Mouse (Mus musculus) Patski (cell line): ENCODE measurements around the gene Elmsan1. TPM values are rescaled to one million over a fixed set of nuclear protein-coding genes. Genes with fewer than 3 reads are reported as not detected.
"Not testable (repeated sequence)": the region's sequence is repeated elsewhere in the genome, so short reads cannot be mapped to it uniquely, and the experiment has no call there.

ENCODE experiments used
- ATAC-seq: fragments of 100-300 bp; one replicate; pipeline ENCODE4 v1.8.0; 2021
- CTCF ChIA-PET: fragments of 350-600 bp; sonication (Branson Sonifier 250); formaldehyde crosslinking; loops from one replicate; lab custom pipeline; 2022; ENCODE audit warnings: inconsistent platforms; lab: Charles Lee
- POLR2A ChIA-PET: fragments of 350-600 bp; sonication (Branson Sonifier 250); formaldehyde crosslinking; loops from one replicate; lab custom pipeline; 2022; ENCODE audit warnings: antibody characterized with exemption, inconsistent platforms; lab: Charles Lee
- DNase-seq: peaks from one replicate; pipeline ENCODE4 v3.0.0-alpha.2; 2011; ENCODE audit warnings: low read depth, low spot score
- H3K27me3 ChIP-seq: fragments of 371-371 bp; one replicate; pipeline ENCODE4 v1.5.1; 2021
- CTCF ChIP-seq: fragments of 100-300 bp; IDR thresholded peaks from one replicate; pipeline ENCODE4 v1.5.1; 2021
- in situ Hi-C: fragments of 300-500 bp; cut with MboI; formaldehyde crosslinking; loops from 3 replicates; pipeline ENCODE4 v1.11.1; 2018; ENCODE audit warnings: low pct_unique_long_range_greater_than_20kb, mixed read lengths
- polyA plus RNA-seq: library from polyadenylated mRNA; unstranded; gene quantifications from one replicate; pipeline ENCODE4 v1.2.3, GENCODE M21; 2021

The Elmsan1 gene
- polyA plus RNA-seq, 1 experiment from 2014 or later, result 16.0 TPM

GRCm38 (mm10) chr12:84110814-84111213, 107.9 kb downstream of the Elmsan1 start:
- no peak for TF ChIP-seq CTCF
- ATAC-seq (no peak), DNase-seq (no peak)
- in situ Hi-C loops, result no loop called here
- H3K27me3 ChIP-seq, result no peaks in the 10 kb centered on the region
- ChIA-PET POLR2A (no interaction called here), CTCF (no interaction called here)

GRCm38 (mm10) chr12:84109924-84110323, 108.8 kb downstream of the Elmsan1 start:
- no peak for ATAC-seq
- in situ Hi-C loops, result no loop called here
- no peak for TF ChIP-seq CTCF
- no peak for DNase-seq
- CTCF ChIA-PET, result no interaction called here
- no peaks in the 10 kb centered on the region for H3K27me3 ChIP-seq
- POLR2A ChIA-PET, result no interaction called here

GRCm38 (mm10) chr12:84107692-84108091, 111.0 kb downstream of the Elmsan1 start:
- ATAC-seq (no peak), DNase-seq (no peak)
- no peaks in the 10 kb centered on the region for H3K27me3 ChIP-seq
- CTCF ChIA-PET, result no interaction called here
- no peak for TF ChIP-seq CTCF
- POLR2A ChIA-PET, result no interaction called here
- in situ Hi-C loops, result no loop called here

- in situ Hi-C loops, result no loop called here
- POLR2A ChIA-PET, result no interaction called here
- TF ChIP-seq CTCF, result no peak
- no peaks in the 10 kb centered on the region for H3K27me3 ChIP-seq
- CTCF ChIA-PET, result no interaction called here
- ATAC-seq (no peak), DNase-seq (no peak)
These were observed 111.7 kb downstream of the Elmsan1 start for GRCm38 (mm10) chr12:84107012-84107411.

DNA sequence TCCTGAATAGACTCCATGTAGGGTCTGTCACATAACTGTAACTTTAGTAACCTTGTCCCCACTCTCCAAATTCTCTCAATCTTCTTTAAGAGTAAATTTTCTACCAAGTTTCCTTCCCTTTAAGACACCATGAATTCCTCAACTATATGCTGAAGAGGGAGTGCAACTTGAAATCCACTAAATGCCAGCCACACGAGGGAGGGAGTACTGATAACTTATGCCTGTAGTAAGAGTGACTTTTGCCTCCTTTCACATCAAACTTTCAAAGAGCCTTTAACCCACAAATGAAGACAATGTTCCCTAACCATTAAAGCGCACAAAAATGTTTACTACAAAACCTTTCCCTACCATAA, 117.2 kb downstream of the Elmsan1 start:
- in situ Hi-C loops, result no loop called here
- no peak for TF ChIP-seq CTCF
- ChIA-PET CTCF (no interaction called here), POLR2A (no interaction called here)
- DNase-seq, result no peak
- no peaks in the 10 kb centered on the region for H3K27me3 ChIP-seq
- ATAC-seq, result no peak

DNA sequence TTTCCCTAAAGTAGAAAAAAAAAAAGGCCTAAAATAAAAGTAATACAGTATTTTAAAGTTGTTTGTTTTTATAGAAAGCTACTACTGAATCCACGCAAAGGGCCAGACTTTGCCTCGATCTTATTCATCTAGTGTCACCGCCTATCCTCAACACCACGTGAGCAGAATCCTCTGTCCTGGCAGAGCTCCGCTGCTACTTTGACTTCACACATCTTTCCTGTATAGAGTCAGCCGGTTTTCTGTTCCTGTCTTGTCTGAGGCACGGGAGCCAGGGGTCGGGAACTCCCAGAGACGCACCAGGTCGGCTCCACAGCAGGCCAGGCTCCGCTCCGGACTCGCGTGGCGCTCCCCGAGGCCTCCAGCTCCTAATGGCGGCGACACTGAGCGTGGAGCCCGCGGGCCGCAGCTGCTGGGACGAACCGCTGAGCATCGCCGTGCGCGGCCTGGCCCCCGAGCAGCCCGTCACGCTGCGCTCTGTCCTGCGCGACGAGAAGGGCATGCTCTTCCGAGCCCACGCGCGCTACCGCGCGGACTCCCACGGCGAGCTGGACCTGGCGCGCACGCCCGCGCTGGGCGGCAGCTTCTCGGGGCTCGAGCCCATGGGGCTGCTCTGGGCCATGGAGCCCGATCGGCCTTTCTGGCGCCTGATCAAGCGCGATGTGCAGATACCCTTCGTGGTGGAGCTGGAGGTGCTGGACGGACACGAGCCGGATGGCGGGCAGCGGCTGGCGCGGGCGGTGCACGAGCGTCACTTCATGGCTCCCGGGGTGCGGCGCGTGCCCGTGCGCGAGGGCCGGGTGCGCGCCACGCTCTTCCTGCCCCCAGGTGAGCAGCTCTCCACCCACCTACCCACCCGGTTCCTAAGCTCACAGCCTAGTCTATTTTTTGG, 117.8 kb downstream of the Elmsan1 start, which contains the start of gene Acot6:
Gene Acot6, plus strand, starts transcription at position 51 of the 889 bp plus-strand sequence.
- POLR2A ChIA-PET, DNase-seq, in situ Hi-C loops, H3K27me3 ChIP-seq, ATAC-seq: not testable (repeated sequence)
- CTCF ChIA-PET, result interaction anchor here (0.6 kb wide), 1 partner anchor 40 kb away, joined by 3 read pairs; no protein-coding TSS in a partner anchor

- TF ChIP-seq CTCF, result no peak
- ChIA-PET CTCF (no interaction called here), POLR2A (no interaction called here)
- no peaks in the 10 kb centered on the region for H3K27me3 ChIP-seq
- in situ Hi-C loops, result no loop called here
- DNase-seq (no peak), ATAC-seq (no peak)
These were observed 118.6 kb downstream of the Elmsan1 start for GRCm38 (mm10) chr12:84100071-84100470.

- in situ Hi-C loops, result no loop called here
- ChIA-PET POLR2A (no interaction called here), CTCF (no interaction called here)
These were observed 119.1 kb downstream of the Elmsan1 start for GRCm38 (mm10) chr12:84099605-84100004.

More at GRCm38 (mm10) chr12:84099605-84100004, 119.1 kb downstream of the Elmsan1 start:
- no peak for DNase-seq
- ATAC-seq, result no peak
- H3K27me3 ChIP-seq, result no peaks in the 10 kb centered on the region
- no peak for TF ChIP-seq CTCF

Other genes starting within 250 kb of the Elmsan1 start
- gene Heatr4, start 234.0 kb downstream of the Elmsan1 start, polyA plus RNA-seq, result not detected
- gene Acot2, start 231.0 kb downstream of the Elmsan1 start, polyA plus RNA-seq, result 33.7 TPM
- 35.0 TPM for gene Acot1, start 209.4 kb downstream of the Elmsan1 start, polyA plus RNA-seq
- gene Acot4, start 180.5 kb downstream of the Elmsan1 start, polyA plus RNA-seq, result 0.33 TPM
- not detected for gene Gm49366, start 179.9 kb downstream of the Elmsan1 start, polyA plus RNA-seq
- 1.6 TPM for gene Acot3, start 166.7 kb downstream of the Elmsan1 start, polyA plus RNA-seq
- 1.1 TPM for gene Acot5, start 149.6 kb downstream of the Elmsan1 start, polyA plus RNA-seq
- 0.09 TPM for gene Acot6, start 118.2 kb downstream of the Elmsan1 start, polyA plus RNA-seq
- 23.6 TPM for gene Dnal1, start 104.5 kb downstream of the Elmsan1 start, polyA plus RNA-seq
- 1.2 TPM for gene Pnma1, start 70.4 kb downstream of the Elmsan1 start, polyA plus RNA-seq
- 39.1 TPM for gene Ptgr2, start 66.4 kb upstream of the Elmsan1 start, polyA plus RNA-seq
- 37.0 TPM for gene Zfp410, start 98.0 kb upstream of the Elmsan1 start, polyA plus RNA-seq
- 44.5 TPM for gene Coq6, start 142.8 kb upstream of the Elmsan1 start, polyA plus RNA-seq
- gene Fam161b, start 143.0 kb upstream of the Elmsan1 start, polyA plus RNA-seq, result 5.5 TPM
- 21.1 TPM for gene Entpd5, start 190.1 kb upstream of the Elmsan1 start, polyA plus RNA-seq
- gene Bbof1, start 190.2 kb upstream of the Elmsan1 start, polyA plus RNA-seq, result 2.2 TPM
- gene Rnf113a2, start 198.3 kb upstream of the Elmsan1 start, polyA plus RNA-seq, result 18.1 TPM
- 25.0 TPM for gene Aldh6a1, start 232.1 kb upstream of the Elmsan1 start, polyA plus RNA-seq
- 11.0 TPM for gene Lin52, start 232.5 kb upstream of the Elmsan1 start, polyA plus RNA-seq